Mouse (Mus musculus) midbrain, embryonic 10.5 days (tissue): ENCODE data around the gene Snrnp35. TPM values are rescaled to one million over a fixed set of nuclear protein-coding genes. Genes with fewer than 3 reads are reported as not detected.

Experiments
- DNase-seq: peaks from one replicate; pipeline ENCODE4 v3.0.0-alpha.2; 2017; ENCODE audit warnings: low spot score
- H3K27ac ChIP-seq: fragments of 300-500 bp; sonication (generic); replicated peaks from 2 replicates; pipeline ENCODE4 v1.5.1; 2016; ENCODE audit warnings: mild to moderate bottlenecking
- H3K27me3 ChIP-seq: fragments of 300-500 bp; sonication (generic); 2 replicates; pipeline ENCODE4 v1.6.1; 2016; ENCODE audit warnings: low read depth, mild to moderate bottlenecking; ENCODE audit not compliant: poor library complexity, severe bottlenecking
- H3K36me3 ChIP-seq: fragments of 300-500 bp; sonication (generic); 2 replicates; pipeline ENCODE4 v1.6.1; 2016; ENCODE audit warnings: mild to moderate bottlenecking, moderate library complexity
- H3K4me1 ChIP-seq: fragments of 300-500 bp; sonication (generic); 2 replicates; pipeline ENCODE4 v1.6.1; 2016
- H3K4me3 ChIP-seq: fragments of 300-500 bp; sonication (generic); 2 replicates; pipeline ENCODE4 v1.5.1; 2016; ENCODE audit warnings: mild to moderate bottlenecking, moderate library complexity
- H3K9me3 ChIP-seq: fragments of 300-500 bp; sonication (generic); replicated peaks from 2 replicates; pipeline ENCODE4 v1.6.1; 2016; ENCODE audit warnings: mild to moderate bottlenecking
- WGBS: fragments of 180-500 bp; shearing (Covaris S2); methylation state at CpG from one replicate; pipeline ENCODE4 v1.1.7; 2016; 5-methylcytosine and 5-hydroxymethylcytosine counted together
- polyA plus RNA-seq: library from polyadenylated mRNA; unstranded; fragments of >200 nt; fragmentation: Nextera tagmentation; extraction: Ambion mirVana; gene quantifications from 2 replicates; pipeline ENCODE4 v1.2.1, GENCODE M21; 2016

Snrnp35 gene
- polyA plus RNA-seq, 1 experiment from 2014 or later = 35.5 TPM

DNA sequence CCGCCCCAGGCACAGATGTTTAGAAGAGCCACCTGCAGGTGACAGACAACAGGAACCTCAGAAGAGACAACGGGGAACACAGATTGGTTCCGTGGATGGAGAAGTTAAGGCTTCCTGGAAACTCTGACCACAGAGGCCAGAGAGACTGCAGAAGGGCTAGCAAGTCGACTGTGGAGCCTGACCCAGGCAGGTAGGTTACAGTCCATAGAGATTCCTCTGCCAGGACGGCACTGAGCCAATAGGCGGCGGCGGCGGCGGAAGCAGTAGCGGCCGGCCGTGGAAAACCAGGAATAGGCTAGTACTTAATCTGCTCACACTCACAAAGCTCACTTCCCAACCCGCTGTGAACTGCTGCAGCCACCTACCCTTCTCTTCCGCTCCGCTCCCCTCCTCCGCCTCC, 53.8 kb downstream of the Snrnp35 start:
- H3K9me3 ChIP-seq = no peaks in the 10 kb centered on the region
- peaks cover 20% of the 10 kb centered on the region for H3K4me1 ChIP-seq
- H3K36me3 ChIP-seq = no peaks in the 10 kb centered on the region
- H3K4me3 ChIP-seq = peak overlapping the region; percentile 39
- H3K27me3 ChIP-seq = no peaks in the 10 kb centered on the region
- 7% methylated on average over 17 of the region's 17 CpGs for WGBS
- DNase-seq = peak; percentile 42
- H3K27ac ChIP-seq = peak overlapping the region; percentile 46; the same call in 1 of the 2 replicates

DNA sequence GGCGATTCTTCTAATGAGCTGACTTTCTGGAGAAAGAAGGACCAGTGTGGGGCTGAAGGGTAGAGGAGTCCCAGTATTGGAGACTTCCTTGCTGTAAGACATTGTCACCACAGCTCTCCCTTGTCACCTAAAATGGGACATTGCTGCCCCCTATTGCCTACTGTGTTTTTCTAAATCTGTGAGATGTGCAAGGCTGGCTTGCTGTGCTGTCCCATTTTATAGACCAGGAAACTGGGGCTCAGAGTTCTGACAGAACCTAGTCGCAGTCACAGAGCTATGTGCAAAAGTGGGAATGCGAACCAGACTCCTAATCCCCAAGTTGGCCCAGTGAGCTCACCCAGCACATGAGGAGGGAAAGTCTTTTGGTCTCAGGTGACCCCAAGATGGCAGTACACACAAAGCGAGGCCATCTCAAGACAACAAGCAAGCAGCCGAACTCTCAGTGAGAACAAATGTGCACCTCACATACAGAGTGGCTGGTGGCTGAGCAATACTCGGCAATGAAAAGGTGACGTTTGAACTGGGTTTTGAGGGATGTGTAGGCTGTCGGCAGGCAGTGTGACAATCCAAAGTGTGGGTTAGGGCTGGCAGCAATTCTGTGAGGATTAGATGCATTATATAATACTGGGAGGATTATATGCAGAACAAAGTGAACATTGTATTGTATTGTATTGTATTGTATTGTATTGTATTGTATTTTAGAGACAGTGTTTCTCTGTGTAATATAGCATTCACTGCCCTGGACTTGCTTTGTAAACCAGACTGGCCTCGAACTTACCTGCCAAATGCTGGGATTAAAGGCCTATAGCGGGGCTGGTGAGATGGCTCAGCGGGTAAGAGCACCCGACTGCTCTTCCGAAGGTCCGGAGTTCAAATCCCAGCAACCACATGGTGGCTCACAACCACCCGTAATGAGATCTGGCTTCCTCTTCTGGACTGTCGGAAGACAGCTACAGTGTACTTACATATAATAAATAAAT, 56.2 kb downstream of the Snrnp35 start:
- DNase-seq = no peak
- 79% methylated on average over 16 of the region's 16 CpGs for whole genome bisulfite sequencing

DNA sequence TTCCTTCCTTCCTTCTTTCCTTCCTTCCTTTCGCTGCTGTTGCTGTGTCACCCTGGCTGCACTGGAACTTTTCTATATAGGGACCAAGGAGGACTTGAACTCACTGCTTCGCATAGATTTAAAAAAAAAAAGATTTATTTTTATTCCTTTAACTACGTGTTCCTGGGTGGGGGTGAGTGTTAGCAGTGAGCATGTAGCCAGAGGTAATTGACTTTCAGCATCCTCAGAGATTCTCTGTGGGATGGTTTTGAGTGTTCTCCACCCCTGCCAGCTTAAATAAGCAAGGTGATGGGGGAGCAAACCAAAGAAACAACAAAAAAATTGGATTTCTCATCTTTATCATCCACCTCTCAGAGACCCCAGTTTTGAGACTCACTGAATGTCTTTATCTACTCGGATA, 57.0 kb downstream of the Snrnp35 start:
- WGBS = 67% methylated on average over 4 of the region's 4 CpGs

More for the DNA sequence above, 56.2 kb downstream of the Snrnp35 start:
- Histone ChIP-seq H3K27ac (no peak overlapping the region), H3K27me3 (no peaks in the 10 kb centered on the region), H3K9me3 (no peaks in the 10 kb centered on the region), H3K4me3 (no peak overlapping the region), H3K4me1 (peaks cover 20% of the 10 kb centered on the region), H3K36me3 (peaks cover 20% of the 10 kb centered on the region)

DNA sequence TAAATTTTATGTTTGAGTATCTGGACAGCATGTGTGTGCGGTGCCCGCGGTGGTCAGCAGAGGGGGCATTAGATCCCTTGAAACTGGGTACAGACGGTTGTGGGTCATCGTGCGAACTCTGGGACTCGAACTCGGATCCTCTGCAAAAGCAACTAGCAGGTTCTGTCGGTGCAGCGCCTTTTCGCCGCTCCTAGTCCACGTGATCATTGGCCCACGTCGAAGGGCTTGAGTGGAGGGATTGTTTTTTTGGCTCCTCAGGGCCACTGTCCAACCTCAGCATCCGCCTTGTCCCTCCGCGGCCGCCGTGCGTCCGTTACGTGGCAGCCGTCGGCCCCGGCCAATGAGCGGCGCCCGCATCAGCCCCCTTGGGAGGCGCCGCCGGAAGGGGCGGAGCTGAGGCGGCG, 57.5 kb downstream of the Snrnp35 start, which contains the start of gene Tmed2:
Gene Tmed2, plus strand, starts transcription at position 313 of the 404 bp plus-strand sequence.
- Histone ChIP-seq H3K9me3 (no peaks in the 10 kb centered on the region), H3K36me3 (peaks cover 32% of the 10 kb centered on the region), H3K4me1 (peaks cover 20% of the 10 kb centered on the region), H3K27me3 (no peaks in the 10 kb centered on the region), H3K27ac (peak within 1 kb of the TSS; percentile 90), H3K4me3 (peak within 1 kb of the TSS; percentile 98)
- under 1% methylated on average over 35 of the region's 35 CpGs for WGBS
- peak; percentile 94 for DNase-seq

More for the DNA sequence above, 57.0 kb downstream of the Snrnp35 start:
- no peaks in the 10 kb centered on the region for H3K9me3 ChIP-seq
- no peaks in the 10 kb centered on the region for H3K27me3 ChIP-seq
- DNase-seq = no peak
- H3K36me3 ChIP-seq = peaks cover 28% of the 10 kb centered on the region
- H3K4me1 ChIP-seq = peaks cover 20% of the 10 kb centered on the region
- H3K4me3 ChIP-seq = peak overlapping the region; percentile 98
- H3K27ac ChIP-seq = peak overlapping the region; percentile 90

Other genes starting within 250 kb of the Snrnp35 start
- gene Pitpnm2, start 233.4 kb upstream of the Snrnp35 start, polyA plus RNA-seq = 2.9 and 4.0 TPM in 2 replicates
- 16.2 and 18.5 TPM in 2 replicates for gene Mphosph9, start 155.2 kb upstream of the Snrnp35 start, polyA plus RNA-seq
- 27.8 and 30.2 TPM in 2 replicates for gene 2810006K23Rik, start 155.0 kb upstream of the Snrnp35 start, polyA plus RNA-seq
- 61.6 and 64.3 TPM in 2 replicates for gene Cdk2ap1, start 120.1 kb upstream of the Snrnp35 start, polyA plus RNA-seq
- gene Sbno1, start 57.1 kb upstream of the Snrnp35 start, polyA plus RNA-seq = 90.3 and 94.8 TPM in 2 replicates
- 36.3 and 37.5 TPM in 2 replicates for gene Kmt5a, start 43.2 kb upstream of the Snrnp35 start, polyA plus RNA-seq
- gene Rilpl2, start 4.8 kb upstream of the Snrnp35 start, polyA plus RNA-seq = 22.4 and 24.9 TPM in 2 replicates
- gene Rilpl1, start 48.3 kb downstream of the Snrnp35 start, polyA plus RNA-seq = 20.2 and 22.7 TPM in 2 replicates
- 466 and 495 TPM in 2 replicates for gene Tmed2, start 57.6 kb downstream of the Snrnp35 start, polyA plus RNA-seq
- 18.4 and 19.1 TPM in 2 replicates for gene Ddx55, start 69.7 kb downstream of the Snrnp35 start, polyA plus RNA-seq
- gene Eif2b1, start 96.0 kb downstream of the Snrnp35 start, polyA plus RNA-seq = 86.7 and 86.9 TPM in 2 replicates
- gene Gtf2h3, start 96.0 kb downstream of the Snrnp35 start, polyA plus RNA-seq = 96.4 and 98.9 TPM in 2 replicates
- 46.6 and 53.4 TPM in 2 replicates for gene Atp6v0a2, start 145.4 kb downstream of the Snrnp35 start, polyA plus RNA-seq
- 0.02 and 0.05 TPM in 2 replicates for gene Dnah10, start 242.0 kb downstream of the Snrnp35 start, polyA plus RNA-seq